Mouse (Mus musculus): ENCODE results near the gene Ctrb1.
"Not testable (repeated sequence)": the region's sequence is repeated elsewhere in the genome, so short reads cannot be mapped to it uniquely, and the experiment has no call there.

Gene Ctrb1

GRCm38 (mm10) chr8:111680423-111681028 lies 10.3 kb downstream of the Ctrb1 start:
- no peak for DNase-seq (ENCODE audit: low spot score)

DNA sequence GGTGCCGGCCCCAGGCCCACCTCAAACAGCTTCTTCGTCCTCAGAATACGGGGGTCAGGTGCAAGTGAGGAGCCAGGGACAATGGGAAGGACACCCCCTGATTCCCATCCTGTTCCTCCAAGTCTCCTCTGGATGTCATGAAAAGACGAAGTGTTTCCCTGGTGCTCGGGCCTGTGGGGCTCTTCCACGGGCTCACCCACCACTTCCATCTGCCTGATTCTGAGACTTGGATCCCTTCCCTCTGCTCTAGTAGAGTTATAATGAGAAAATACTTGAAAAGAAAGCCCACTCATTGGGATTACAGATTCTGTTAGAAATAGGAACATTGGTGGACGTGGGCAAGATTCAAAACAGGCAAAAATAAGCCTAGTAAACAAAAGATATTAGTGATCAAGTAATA lies 12.0 kb downstream of the Ctrb1 start:
- DNase-seq (ENCODE audit: low spot score) = no peak

DNA sequence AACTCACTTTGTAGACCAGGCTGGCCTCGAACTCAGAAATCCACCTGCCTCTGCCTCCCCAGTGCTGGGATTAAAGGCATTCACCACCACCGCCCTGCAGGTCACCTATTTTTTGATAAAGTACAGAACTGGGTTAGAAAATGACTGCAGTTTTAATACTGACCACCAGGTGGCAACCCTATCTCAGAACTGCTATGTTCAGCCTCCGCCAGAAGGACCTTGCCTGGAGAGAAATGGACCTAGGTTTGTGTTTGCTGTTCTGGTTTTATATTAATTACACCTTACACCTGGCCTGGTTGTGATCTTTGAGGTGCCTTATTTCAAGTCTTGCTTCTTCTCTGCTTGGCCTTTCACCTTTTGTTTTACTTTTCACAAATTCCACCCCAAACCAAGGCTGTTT lies 12.7 kb downstream of the Ctrb1 start:
- no peak for DNase-seq (ENCODE audit: low spot score)

- DNase-seq (ENCODE audit: low spot score) = no peak
Observed at GRCm38 (mm10) chr8:111676237-111676636, 14.6 kb downstream of the Ctrb1 start.

DNA sequence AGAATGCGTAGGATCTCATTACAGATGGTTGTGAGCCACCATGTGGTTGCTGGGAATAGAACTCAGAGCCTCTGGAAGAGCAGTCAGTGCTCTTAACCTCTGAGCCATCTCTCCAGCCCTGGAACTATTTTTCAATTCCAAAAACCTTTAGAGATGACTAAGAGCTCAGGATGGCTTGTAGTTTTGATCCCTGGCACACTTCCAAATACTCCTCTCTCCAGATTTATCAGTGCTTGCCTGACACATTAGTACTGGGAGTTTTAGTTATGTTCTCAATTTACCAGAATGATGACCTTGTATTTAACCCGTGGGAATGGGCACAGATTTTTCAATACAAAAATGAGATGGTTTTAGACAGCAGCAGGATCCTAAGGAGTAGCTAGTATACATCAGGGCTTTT lies 24.1 kb downstream of the Ctrb1 start:
- DNase-seq (ENCODE audit: low spot score) = no peak

DNA sequence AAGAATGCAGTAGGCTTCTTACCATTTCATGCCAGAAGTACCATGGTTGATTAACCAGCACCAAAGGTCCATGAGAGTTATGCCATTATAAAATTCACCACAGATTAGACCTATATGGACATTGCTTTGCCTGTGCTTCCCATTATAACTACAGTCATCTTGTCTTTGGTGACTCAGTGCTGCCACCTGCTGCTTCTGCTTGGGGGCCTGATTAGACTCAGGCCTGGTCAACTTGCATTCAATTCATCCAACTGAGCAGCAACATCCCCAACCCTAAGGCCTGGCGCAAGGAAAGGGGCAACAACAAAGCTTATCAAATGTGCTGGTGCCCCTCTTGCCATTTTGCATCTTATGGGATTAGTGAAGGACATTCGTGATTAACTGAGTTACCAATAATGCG lies 28.3 kb downstream of the Ctrb1 start:
- peak; percentile 37 for DNase-seq (ENCODE audit: low spot score)

GRCm38 (mm10) chr8:111658819-111659423 lies 31.9 kb downstream of the Ctrb1 start:
- no peak for DNase-seq (ENCODE audit: low spot score)

DNA sequence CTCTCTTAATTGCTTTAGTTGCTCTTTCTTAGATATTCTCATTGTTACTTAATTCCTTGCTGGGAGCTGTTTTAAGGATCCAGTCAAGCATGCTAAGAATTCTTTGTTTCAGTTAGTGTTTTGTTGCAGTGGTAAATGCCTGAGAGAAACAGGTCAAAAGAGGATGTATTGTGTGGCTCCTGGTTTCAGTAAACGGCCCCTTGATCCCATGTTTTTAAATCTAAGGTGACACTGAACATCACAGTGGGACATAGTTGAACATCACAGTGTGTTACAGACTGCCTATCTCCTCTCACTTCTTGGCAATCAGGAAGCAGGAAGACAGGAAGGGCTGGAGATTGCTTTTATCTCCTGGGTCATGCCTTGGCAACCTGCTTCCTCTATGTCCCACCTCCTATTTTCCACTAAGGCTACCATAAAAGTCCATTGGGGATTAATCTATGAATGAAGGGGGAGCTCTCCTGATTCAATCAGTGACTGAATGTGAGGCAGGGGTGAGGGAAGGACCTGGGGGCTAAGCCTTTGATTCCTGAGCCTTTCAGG lies 33.4 kb downstream of the Ctrb1 start:
- DNase-seq (ENCODE audit: low spot score) = no peak

DNA sequence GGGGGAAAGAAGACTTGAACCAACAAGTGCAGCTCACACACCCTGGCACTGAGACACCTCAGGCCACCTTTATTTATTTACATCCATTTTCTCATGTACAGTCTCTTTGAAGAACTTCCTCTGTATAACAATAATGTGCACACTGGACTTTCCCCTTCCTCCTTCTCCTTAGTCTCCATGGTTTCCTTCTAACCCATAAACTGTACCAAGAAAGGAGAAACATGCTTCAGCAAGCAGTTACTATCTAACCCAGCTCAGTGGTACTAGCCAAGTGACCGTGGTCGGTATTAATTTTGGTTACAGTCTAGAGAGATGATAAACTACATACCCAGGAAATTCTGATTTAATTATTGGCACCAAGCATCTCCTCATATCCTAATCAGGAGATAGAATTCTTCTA lies 37.3 kb downstream of the Ctrb1 start:
- no peak for DNase-seq (ENCODE audit: low spot score)

DNA sequence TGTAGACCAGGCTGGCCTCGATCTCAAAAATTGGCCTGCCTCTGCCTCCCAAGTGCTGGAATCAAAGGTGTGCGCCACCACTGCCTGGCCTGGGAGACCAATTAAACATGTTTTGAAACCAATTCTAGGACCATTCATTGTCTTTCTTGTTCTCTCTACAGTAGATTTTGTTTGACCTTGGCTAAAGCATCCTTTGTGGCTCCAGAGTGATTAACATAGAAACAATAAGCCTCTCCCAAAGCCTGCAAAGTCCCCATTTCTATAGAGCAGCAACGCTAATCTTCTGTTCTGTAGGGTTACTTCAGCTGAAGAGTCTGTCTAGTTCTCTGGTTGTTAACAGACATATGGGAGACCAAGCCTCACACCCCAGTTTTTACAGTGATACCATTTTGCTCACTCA lies 40.2 kb downstream of the Ctrb1 start:
- no peak for DNase-seq (ENCODE audit: low spot score)

DNA sequence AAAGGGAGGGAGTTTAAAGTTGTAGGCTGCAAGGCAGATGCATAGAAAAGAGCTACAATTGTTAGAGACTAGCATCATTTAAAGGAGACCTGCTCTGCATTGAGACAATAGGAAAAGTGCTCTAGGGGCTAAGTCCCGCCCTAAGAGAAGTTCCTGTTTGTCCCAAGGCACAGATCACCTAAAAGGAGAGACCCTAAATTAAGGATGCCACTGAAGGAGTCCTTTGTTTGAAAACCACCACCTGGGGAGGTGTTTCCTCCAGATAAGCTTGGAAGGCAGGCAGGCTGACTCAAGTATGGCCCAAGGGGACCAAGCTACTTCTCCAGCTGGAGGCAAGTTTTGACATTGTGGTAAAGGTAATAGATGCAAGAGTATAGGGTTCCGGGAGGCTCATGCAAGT lies 42.0 kb downstream of the Ctrb1 start:
- DNase-seq (ENCODE audit: low spot score) = no peak

DNA sequence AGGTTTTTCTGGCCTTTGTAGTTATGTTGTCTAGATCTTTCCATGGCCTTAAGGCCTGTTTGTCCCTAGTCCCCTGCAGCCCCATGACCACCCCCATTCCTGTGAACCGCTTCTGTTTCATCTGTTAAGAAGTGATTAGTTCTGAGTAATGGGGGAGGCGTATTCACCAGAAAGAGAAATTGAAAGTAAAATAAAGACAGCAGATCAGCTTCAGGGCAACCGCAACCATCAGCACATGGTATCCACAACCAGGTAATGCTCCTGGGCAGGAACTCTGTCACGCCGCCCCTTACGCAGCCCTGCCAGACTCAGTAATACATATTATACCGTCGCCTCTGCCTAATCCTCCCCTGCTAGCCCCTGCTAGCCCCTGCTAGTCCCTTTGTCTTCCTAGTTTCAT lies 45.1 kb downstream of the Ctrb1 start:
- DNase-seq (ENCODE audit: low spot score) = no peak

GRCm38 (mm10) chr8:111644286-111645051 lies 46.3 kb downstream of the Ctrb1 start:
- DNase-seq (ENCODE audit: low spot score) = not testable (repeated sequence)

DNA sequence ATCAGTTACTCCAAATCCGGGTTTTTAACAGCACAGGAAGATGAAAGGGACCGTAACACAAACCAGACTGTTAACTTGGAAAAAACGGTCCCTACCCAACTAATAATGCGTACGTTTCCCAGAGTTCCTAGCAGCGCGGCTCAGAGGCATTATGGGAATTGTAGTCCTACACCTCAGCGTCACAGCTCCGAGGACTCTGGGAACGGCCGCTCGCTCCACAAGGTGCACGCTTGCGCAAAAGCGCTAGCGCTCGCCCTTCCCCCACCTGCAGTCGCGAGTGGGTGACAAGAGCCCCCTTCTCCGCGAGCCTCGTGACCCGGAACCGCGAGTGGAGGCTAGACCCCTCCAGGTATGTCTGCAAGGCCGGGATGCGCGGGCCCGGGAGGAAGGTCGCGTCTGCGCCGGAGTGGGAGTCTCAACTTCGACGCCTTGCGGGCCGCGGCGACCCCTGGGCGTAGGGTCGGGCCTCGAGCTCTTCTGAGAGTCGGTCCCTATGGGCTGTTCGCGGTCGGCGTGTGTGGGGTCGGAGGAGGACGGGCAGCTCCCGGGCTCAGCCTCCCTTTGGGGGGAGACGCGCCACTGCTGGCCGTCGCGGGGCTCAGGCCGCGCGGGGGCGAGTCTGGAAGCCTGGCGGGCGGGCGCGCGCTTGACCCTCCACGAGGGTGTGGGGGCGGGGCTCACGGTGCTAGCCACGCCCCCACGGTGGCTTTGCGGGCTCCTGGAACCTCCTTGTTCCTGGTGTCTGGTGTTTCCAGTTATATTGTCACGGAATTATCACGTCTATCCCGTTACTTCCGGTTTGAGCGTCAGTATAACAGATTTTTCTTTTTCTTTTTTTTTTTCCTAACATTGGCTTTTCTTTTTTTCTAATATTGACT lies 47.3 kb downstream of the Ctrb1 start, which contains the start of gene Zfp1:
Zfp1 (plus strand) TSS at position 138 of the 878 bp plus-strand sequence.
- DNase-seq (ENCODE audit: low spot score) = peak; percentile 55

DNA sequence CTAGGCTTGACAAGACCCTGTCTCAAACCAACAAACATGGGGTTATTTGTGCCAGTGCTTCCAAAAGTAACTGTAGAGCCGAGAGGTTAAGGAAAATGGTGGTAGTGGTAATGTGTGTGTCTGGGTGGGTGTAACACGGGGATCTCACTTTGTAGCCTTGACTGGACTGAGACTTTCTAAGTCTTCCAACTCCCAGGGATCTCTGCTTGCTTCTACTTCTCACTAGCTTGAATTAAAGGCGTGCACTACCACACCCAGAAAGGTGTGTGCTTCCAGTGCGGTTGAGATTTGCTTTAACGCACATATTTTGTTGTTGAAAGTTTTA lies 47.9 kb downstream of the Ctrb1 start:
- DNase-seq (ENCODE audit: low spot score) = no peak

DNA sequence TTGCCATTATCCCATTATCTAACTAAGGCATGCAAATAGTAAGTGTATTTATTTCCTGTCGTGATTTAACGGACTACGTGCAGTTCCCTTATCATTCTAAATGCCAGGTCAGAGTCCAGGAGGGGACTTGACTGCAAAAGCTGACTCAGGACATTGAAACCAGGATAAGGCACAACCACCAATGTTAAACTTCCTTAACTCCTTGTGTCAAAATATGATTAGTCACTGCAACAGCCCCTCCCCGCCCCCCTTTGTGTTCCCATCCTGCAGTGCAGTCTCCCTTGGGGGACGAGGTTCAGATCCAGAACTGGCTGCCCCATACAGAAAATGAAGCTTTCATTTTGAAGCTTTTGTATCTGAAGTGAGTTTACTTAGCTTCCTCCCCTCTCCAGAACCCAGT lies 48.3 kb downstream of the Ctrb1 start:
- DNase-seq (ENCODE audit: low spot score) = no peak

DNA sequence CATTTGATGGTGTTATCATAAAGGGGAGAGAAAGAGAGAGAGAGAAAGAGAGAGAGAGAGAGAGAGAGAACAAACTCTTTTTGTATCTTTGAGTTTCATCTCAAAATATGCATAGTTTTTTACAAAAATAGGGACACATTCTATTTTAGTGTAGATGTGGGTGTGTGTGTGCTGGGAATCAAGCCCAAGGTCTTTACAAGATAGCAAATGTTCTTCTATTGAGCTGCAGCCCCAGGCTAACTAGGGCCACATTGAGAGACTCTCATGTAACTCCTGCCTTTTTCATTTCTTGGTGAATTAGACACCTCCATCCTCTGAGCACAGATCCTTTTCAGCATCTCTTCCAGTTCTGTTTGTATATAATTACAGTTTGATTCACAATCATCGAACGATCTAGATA lies 49.7 kb downstream of the Ctrb1 start:
- DNase-seq (ENCODE audit: low spot score) = no peak

DNA sequence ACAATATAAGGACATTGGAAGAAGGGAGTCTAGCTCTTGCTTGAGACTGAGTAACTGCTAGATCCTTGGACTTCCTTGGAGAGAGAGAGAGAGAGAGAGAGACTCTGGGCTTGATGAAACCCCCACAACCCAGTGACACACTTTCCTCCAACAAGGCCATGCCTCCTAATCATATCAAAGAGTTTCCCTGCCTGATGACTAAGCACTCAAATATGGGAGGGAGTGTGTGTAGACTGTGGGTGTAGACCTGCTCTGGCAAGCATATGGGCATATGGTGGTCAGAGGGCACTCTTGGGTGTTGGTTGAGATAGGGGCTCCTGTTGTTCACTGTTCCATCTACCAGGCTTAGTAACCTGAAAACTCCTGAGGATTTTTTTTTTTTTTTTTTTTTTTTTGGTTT lies 52.7 kb downstream of the Ctrb1 start:
- no peak for DNase-seq (ENCODE audit: low spot score)
